Mouse (Mus musculus) forebrain, embryonic 13.5 days (tissue): ENCODE measurements at regions not wholly inside any gene's neighbourhood (a gene's known extent, or its start where the extent isn't known, plus 50 kb on each side); places are given as distances from the start of the nearest gene placed in this dataset.

Experiments
- ATAC-seq: fragments of 200-750 bp; cut with Nextera tagmentation; 2 replicates; pipeline ENCODE4 v1.8.0; 2017
- H3K27ac ChIP-seq: fragments of 300-500 bp; sonication (generic); 2 replicates; pipeline ENCODE4 v1.5.1; 2015; ENCODE audit warnings: inconsistent platforms, mild to moderate bottlenecking, moderate library complexity
- H3K27me3 ChIP-seq: fragments of 300-500 bp; sonication (generic); 2 replicates; pipeline ENCODE4 v1.6.1; 2015; ENCODE audit warnings: mild to moderate bottlenecking, inconsistent platforms
- H3K36me3 ChIP-seq: fragments of 300-500 bp; sonication (generic); 2 replicates; pipeline ENCODE4 v1.6.1; 2015; ENCODE audit warnings: mild to moderate bottlenecking, inconsistent platforms; ENCODE audit not compliant: poor library complexity, severe bottlenecking
- H3K4me1 ChIP-seq: fragments of 300-500 bp; sonication (generic); 2 replicates; pipeline ENCODE4 v1.6.1; 2015; ENCODE audit warnings: inconsistent platforms
- H3K4me2 ChIP-seq: fragments of 300-500 bp; sonication (generic); 2 replicates; pipeline ENCODE4 v1.6.1; 2015; ENCODE audit warnings: inconsistent platforms, mild to moderate bottlenecking, moderate library complexity
- H3K4me3 ChIP-seq: fragments of 300-500 bp; sonication (generic); 2 replicates; pipeline ENCODE4 v1.5.1; 2015; ENCODE audit warnings: mild to moderate bottlenecking, inconsistent platforms
- H3K9ac ChIP-seq: fragments of 300-500 bp; sonication (generic); 2 replicates; pipeline ENCODE4 v1.6.1; 2015; ENCODE audit warnings: mild to moderate bottlenecking, inconsistent platforms
- H3K9me3 ChIP-seq: fragments of 300-500 bp; sonication (generic); replicated peaks from 2 replicates; pipeline ENCODE4 v1.6.1; 2016; ENCODE audit warnings: inconsistent platforms
- WGBS: fragments of 180-500 bp; shearing (Covaris S2); methylation state at CpG from one replicate; pipeline ENCODE4 v1.1.7; 2015; 5-methylcytosine and 5-hydroxymethylcytosine counted together

DNA sequence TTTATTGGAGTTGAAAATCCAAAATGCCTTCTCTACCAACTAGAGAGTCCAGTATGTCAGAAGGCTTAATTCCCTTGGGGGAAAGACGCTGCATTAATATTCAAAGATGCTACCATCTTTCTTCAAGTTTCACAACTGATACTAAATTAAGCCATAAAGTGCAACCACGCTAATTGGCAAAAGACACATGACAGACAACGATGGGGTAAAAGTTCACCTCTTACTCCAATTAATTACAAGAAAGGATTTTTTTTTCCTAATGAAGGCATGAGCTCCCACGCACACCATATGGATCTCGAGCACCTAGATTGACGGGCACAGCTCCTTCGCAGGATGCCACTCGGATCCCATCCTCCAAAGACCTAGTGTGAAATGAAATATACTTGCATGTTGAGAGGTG lies 311.5 kb upstream of the Castor2 start:
- 72% methylated on average over 8 of the region's 8 CpGs for WGBS
- Histone ChIP-seq H3K9me3 (no peaks in the 10 kb centered on the region), H3K36me3 (no peaks in the 10 kb centered on the region)

GRCm38 (mm10) chr5:133787491-133787890 lies 312.0 kb upstream of the Castor2 start:
- H3K4me1 ChIP-seq = peaks cover 8% of the 10 kb centered on the region; the same call in 1 of the 2 replicates
- no peak overlapping the region for H3K4me2 ChIP-seq
- H3K4me3 ChIP-seq = no peak overlapping the region
- H3K27ac ChIP-seq = no peak overlapping the region
- no peaks in the 10 kb centered on the region for H3K27me3 ChIP-seq
- H3K9me3 ChIP-seq = no peaks in the 10 kb centered on the region
- ATAC-seq = no peak
- no peaks in the 10 kb centered on the region for H3K36me3 ChIP-seq
- WGBS = 89% methylated on average over 7 of the region's 7 CpGs
- H3K9ac ChIP-seq = no peak overlapping the region

More for the DNA sequence above, 311.5 kb upstream of the Castor2 start:
- ATAC-seq = no peak
- Histone ChIP-seq H3K27ac (no peak overlapping the region), H3K4me2 (no peak overlapping the region), H3K4me1 (peaks cover 8% of the 10 kb centered on the region; the same call in 1 of the 2 replicates), H3K27me3 (no peaks in the 10 kb centered on the region), H3K4me3 (no peak overlapping the region), H3K9ac (no peak overlapping the region)

GRCm38 (mm10) chr5:133776591-133776990 lies 322.9 kb upstream of the Castor2 start:
- H3K9ac ChIP-seq = no peak overlapping the region
- H3K4me2 ChIP-seq = no peak overlapping the region
- no peaks in the 10 kb centered on the region for H3K9me3 ChIP-seq
- no peaks in the 10 kb centered on the region for H3K36me3 ChIP-seq
- H3K4me3 ChIP-seq = no peak overlapping the region
- no peaks in the 10 kb centered on the region for H3K4me1 ChIP-seq
- no peak overlapping the region for H3K27ac ChIP-seq
- no peak for ATAC-seq
- no peaks in the 10 kb centered on the region for H3K27me3 ChIP-seq

GRCm38 (mm10) chr5:133774116-133774515 lies 325.4 kb upstream of the Castor2 start:
- Histone ChIP-seq H3K4me2 (no peak overlapping the region), H3K9ac (no peak overlapping the region), H3K27ac (no peak overlapping the region), H3K27me3 (no peaks in the 10 kb centered on the region), H3K9me3 (no peaks in the 10 kb centered on the region), H3K4me1 (no peaks in the 10 kb centered on the region), H3K4me3 (no peak overlapping the region), H3K36me3 (no peaks in the 10 kb centered on the region)
- ATAC-seq = no peak
- WGBS = 82% methylated on average over 3 of the region's 3 CpGs

DNA sequence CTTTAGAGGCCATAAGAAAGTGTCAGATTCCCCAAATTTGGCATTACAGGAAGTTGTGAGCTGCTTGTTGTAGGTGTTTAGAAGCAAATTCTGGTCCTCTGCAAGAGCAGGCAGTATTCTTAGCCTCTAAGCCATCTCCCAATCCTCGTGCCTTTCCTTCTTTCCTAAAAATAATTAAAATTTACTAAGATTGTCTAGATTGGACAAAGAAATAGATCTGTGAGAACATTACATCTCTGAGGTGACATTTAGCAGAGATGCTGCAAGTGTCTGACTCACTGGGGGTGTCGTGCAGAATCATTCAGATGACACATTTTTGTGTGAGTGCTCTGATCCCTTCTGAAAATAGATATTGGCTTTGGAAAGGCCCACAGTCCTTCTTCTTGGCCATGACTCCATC lies 330.7 kb upstream of the Castor2 start:
- H3K4me1 ChIP-seq = no peaks in the 10 kb centered on the region
- no peak overlapping the region for H3K27ac ChIP-seq
- no peak overlapping the region for H3K9ac ChIP-seq
- H3K36me3 ChIP-seq = no peaks in the 10 kb centered on the region
- no peak for ATAC-seq
- H3K4me2 ChIP-seq = no peak overlapping the region
- WGBS = 87% methylated on average over 2 of the region's 2 CpGs
- no peaks in the 10 kb centered on the region for H3K27me3 ChIP-seq
- 0 out of 2 replicates have a peak, but pooled peaks cover 3% of the 10 kb centered on the region for H3K9me3 ChIP-seq
- H3K4me3 ChIP-seq = no peak overlapping the region

DNA sequence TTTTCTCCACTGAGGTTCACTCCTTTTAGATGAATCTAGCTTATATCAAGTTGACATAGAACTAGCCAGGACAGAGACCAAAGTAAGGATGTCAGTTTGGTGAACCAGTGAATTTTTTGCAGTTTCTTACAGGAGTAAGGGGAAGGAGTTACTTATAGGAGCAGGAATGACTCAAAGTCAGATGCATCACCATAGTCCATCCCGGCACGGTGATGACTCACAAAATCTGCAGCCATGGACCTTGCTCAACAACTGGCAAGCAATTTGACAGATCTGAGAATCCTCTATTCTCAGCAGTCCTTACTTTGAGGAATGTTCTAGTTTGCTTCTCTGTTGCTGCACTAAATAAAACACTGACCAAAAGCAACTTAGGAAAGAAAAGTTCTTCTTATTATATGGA lies 341.7 kb upstream of the Castor2 start:
- WGBS = 98% methylated on average over 2 of the region's 2 CpGs
- ATAC-seq = no peak
- Histone ChIP-seq H3K4me3 (no peak overlapping the region), H3K36me3 (no peaks in the 10 kb centered on the region), H3K9ac (no peak overlapping the region), H3K4me1 (peaks cover 11% of the 10 kb centered on the region), H3K4me2 (no peak overlapping the region), H3K27me3 (no peaks in the 10 kb centered on the region), H3K27ac (no peak overlapping the region), H3K9me3 (no peaks in the 10 kb centered on the region)

GRCm38 (mm10) chr5:133754180-133754579 lies 345.3 kb upstream of the Castor2 start:
- H3K4me2 ChIP-seq = no peak overlapping the region
- peaks cover 14% of the 10 kb centered on the region for H3K4me1 ChIP-seq
- 15% methylated on average over 7 of the region's 7 CpGs for WGBS
- H3K27ac ChIP-seq = peak overlapping the region; percentile 62
- H3K4me3 ChIP-seq = no peak overlapping the region
- H3K27me3 ChIP-seq = no peaks in the 10 kb centered on the region
- H3K9me3 ChIP-seq = no peaks in the 10 kb centered on the region
- H3K9ac ChIP-seq = no peak overlapping the region
- ATAC-seq = no peak
- no peaks in the 10 kb centered on the region for H3K36me3 ChIP-seq

DNA sequence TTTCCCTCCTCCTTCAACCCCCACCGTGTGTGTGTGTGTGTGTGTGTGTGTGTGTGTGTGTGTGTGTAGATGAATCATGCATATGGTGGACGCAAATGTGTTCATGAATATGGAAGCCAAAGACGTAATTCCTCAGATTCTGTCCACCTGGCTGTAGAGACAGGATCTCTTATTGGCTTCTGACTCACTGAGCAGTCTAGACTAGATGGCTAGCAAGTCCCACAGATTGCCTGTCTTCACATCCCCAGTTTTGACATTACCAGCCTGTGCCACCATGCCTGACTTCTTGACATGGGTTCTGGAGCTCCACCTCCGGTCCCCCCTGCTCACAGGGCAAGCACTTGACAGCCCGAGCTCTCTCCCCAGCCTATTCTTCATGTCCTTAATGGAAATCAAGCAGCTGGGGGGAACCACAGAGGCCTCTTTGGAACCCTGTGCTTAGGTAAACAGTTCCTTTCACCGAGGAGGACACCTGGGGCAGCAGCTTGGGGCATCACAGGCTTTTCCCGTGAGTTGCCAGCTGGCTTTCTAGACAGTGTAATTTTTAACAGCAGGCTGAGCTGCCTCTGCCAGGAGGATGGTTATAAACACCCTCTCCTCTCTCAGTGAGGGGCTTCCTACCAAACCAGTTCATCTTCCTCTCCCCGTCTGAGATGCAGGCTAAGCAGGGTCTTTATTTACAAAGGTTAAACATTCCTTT lies 345.9 kb upstream of the Castor2 start:
- Histone ChIP-seq H3K9me3 (no peaks in the 10 kb centered on the region), H3K9ac (no peak overlapping the region), H3K27me3 (no peaks in the 10 kb centered on the region), H3K36me3 (no peaks in the 10 kb centered on the region), H3K4me2 (no peak overlapping the region), H3K4me1 (peaks cover 20% of the 10 kb centered on the region), H3K27ac (peak overlapping the region; percentile 62), H3K4me3 (no peak overlapping the region)
- 35% methylated on average over 8 of the region's 8 CpGs for WGBS
- ATAC-seq = peak; percentile 53; the same call in 1 of the 2 replicates

- no peak for ATAC-seq
- no peak overlapping the region for H3K27ac ChIP-seq
- WGBS = 79% methylated on average over 1 of the region's 1 CpGs
These were observed 352.6 kb upstream of the Castor2 start for GRCm38 (mm10) chr5:133746960-133747359.

GRCm38 (mm10) chr5:133746411-133746810 lies 353.1 kb upstream of the Castor2 start:
- WGBS = 41% methylated on average over 10 of the region's 10 CpGs
- H3K4me1 ChIP-seq = peaks cover 31% of the 10 kb centered on the region
- no peak overlapping the region for H3K9ac ChIP-seq
- H3K27ac ChIP-seq = no peak overlapping the region
- H3K27me3 ChIP-seq = no peaks in the 10 kb centered on the region
- H3K36me3 ChIP-seq = no peaks in the 10 kb centered on the region
- H3K4me2 ChIP-seq = no peak overlapping the region
- H3K4me3 ChIP-seq = no peak overlapping the region
- H3K9me3 ChIP-seq = no peaks in the 10 kb centered on the region
- 0 out of 2 replicates have a peak, but pooled peaks have one; percentile 36 for ATAC-seq

More at GRCm38 (mm10) chr5:133746960-133747359, 352.6 kb upstream of the Castor2 start:
- H3K4me1 ChIP-seq = peaks cover 31% of the 10 kb centered on the region
- no peaks in the 10 kb centered on the region for H3K9me3 ChIP-seq
- H3K4me2 ChIP-seq = no peak overlapping the region
- H3K4me3 ChIP-seq = no peak overlapping the region
- H3K36me3 ChIP-seq = no peaks in the 10 kb centered on the region
- H3K27me3 ChIP-seq = no peaks in the 10 kb centered on the region
- no peak overlapping the region for H3K9ac ChIP-seq

GRCm38 (mm10) chr5:133744136-133744535 lies 355.4 kb upstream of the Castor2 start:
- H3K4me1 ChIP-seq = peaks cover 27% of the 10 kb centered on the region
- no peak for ATAC-seq
- H3K27me3 ChIP-seq = no peaks in the 10 kb centered on the region
- no peak overlapping the region for H3K9ac ChIP-seq
- no peaks in the 10 kb centered on the region for H3K9me3 ChIP-seq
- no peak overlapping the region for H3K27ac ChIP-seq
- H3K36me3 ChIP-seq = no peaks in the 10 kb centered on the region
- WGBS = 84% methylated on average over 3 of the region's 3 CpGs
- no peak overlapping the region for H3K4me3 ChIP-seq
- no peak overlapping the region for H3K4me2 ChIP-seq

DNA sequence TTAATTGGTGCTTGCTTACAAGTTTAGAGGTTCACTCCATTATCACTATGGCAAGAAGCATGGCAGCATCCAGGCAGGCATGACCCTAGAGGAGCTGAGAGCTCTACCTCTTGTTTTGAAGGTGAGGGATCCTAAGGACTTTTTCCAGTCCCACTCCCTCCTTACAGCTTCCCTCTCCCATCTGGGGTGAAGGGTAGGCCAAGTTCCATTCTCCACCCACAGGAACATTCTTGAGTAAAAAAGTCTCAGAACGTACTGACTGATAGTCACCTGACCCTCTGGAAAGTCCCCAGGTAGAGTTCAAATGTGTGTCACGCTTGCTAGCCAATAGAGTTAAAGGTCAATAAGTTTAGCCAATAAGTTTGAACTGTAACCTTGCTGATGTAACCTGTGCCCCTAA lies 355.9 kb upstream of the Castor2 start:
- WGBS = 92% methylated on average over 2 of the region's 2 CpGs
- no peak for ATAC-seq

GRCm38 (mm10) chr5:133731871-133732270 lies 367.6 kb upstream of the Castor2 start:
- Histone ChIP-seq H3K9ac (no peak overlapping the region), H3K4me2 (no peak overlapping the region), H3K36me3 (no peaks in the 10 kb centered on the region), H3K27ac (no peak overlapping the region), H3K9me3 (no peaks in the 10 kb centered on the region), H3K4me1 (no peaks in the 10 kb centered on the region), H3K27me3 (no peaks in the 10 kb centered on the region), H3K4me3 (no peak overlapping the region)
- no peak for ATAC-seq
- 85% methylated on average over 4 of the region's 4 CpGs for WGBS

More for the DNA sequence above, 355.9 kb upstream of the Castor2 start:
- H3K36me3 ChIP-seq = no peaks in the 10 kb centered on the region
- H3K4me3 ChIP-seq = no peak overlapping the region
- H3K9me3 ChIP-seq = no peaks in the 10 kb centered on the region
- H3K4me2 ChIP-seq = no peak overlapping the region
- no peaks in the 10 kb centered on the region for H3K27me3 ChIP-seq
- H3K4me1 ChIP-seq = peaks cover 22% of the 10 kb centered on the region
- no peak overlapping the region for H3K27ac ChIP-seq
- H3K9ac ChIP-seq = no peak overlapping the region
